Mouse (Mus musculus) heart, postnatal 0 days (tissue): ENCODE measurements at regions not wholly inside any gene's neighbourhood (a gene's known extent, or its start where the extent isn't known, plus 50 kb on each side); places are given as distances from the start of the nearest gene placed in this dataset.
"Not testable (repeated sequence)": the region's sequence is repeated elsewhere in the genome, so short reads cannot be mapped to it uniquely, and the experiment has no call there.

Source experiments
- ATAC-seq: fragments of 200-750 bp; cut with Nextera tagmentation; 2 replicates; pipeline ENCODE4 v1.8.0; 2017; ENCODE audit warnings: low read depth, moderate number of reproducible peaks, moderate library complexity; ENCODE audit not compliant: insufficient read depth
- DNase-seq: peaks from one replicate; pipeline ENCODE4 v3.0.0-alpha.2; 2016; ENCODE audit warnings: low spot score
- H3K27ac ChIP-seq: fragments of 300-500 bp; sonication (generic); 2 replicates; pipeline ENCODE4 v1.5.1; 2014; ENCODE audit warnings: low read depth, mild to moderate bottlenecking
- H3K27me3 ChIP-seq: fragments of 300-500 bp; sonication (generic); 2 replicates; pipeline ENCODE4 v1.6.1; 2014; ENCODE audit warnings: low read length, mixed read lengths; ENCODE audit not compliant: control insufficient read depth, insufficient read depth
- H3K36me3 ChIP-seq: fragments of 300-500 bp; sonication (generic); replicated peaks from 2 replicates; pipeline ENCODE4 v1.6.1; 2014; ENCODE audit warnings: low read length, mixed read lengths; ENCODE audit not compliant: control insufficient read depth, insufficient read depth
- H3K4me1 ChIP-seq: fragments of 300-500 bp; sonication (generic); 2 replicates; pipeline ENCODE4 v1.6.1; 2014; ENCODE audit warnings: antibody characterized with exemption; ENCODE audit not compliant: control insufficient read depth, insufficient read depth
- H3K4me2 ChIP-seq: fragments of 300-500 bp; sonication (generic); 2 replicates; pipeline ENCODE4 v1.6.1; 2014; ENCODE audit warnings: low read depth, mild to moderate bottlenecking, low read length, moderate library complexity
- H3K4me3 ChIP-seq: fragments of 300-500 bp; sonication (generic); 2 replicates; pipeline ENCODE4 v1.5.1; 2014; ENCODE audit warnings: low read depth, low read length
- H3K9ac ChIP-seq: fragments of 300-500 bp; sonication (generic); replicated peaks from 2 replicates; pipeline ENCODE4 v1.6.1; 2014; ENCODE audit warnings: low read depth, low read length, mixed read lengths
- H3K9me3 ChIP-seq: fragments of 300-500 bp; sonication (generic); replicated peaks from 2 replicates; pipeline ENCODE4 v1.6.1; 2016; ENCODE audit warnings: low read length; ENCODE audit not compliant: control insufficient read depth
- CTCF ChIP-seq: IDR thresholded peaks from 2 replicates; pipeline ENCODE4 v1.5.1; 2016; ENCODE audit warnings: antibody characterized with exemption, control low read depth, low read depth
- EP300 ChIP-seq: IDR thresholded peaks from 2 replicates; pipeline ENCODE4 v1.6.1; 2016; ENCODE audit warnings: antibody characterized with exemption, low read depth
- WGBS: fragments of 180-500 bp; shearing (Covaris S2); extraction: QIAGEN DNeasy Blood & Tissue Kit; methylation state at CpG from one replicate; pipeline ENCODE4 v1.1.7; 2014; 5-methylcytosine and 5-hydroxymethylcytosine counted together

DNA sequence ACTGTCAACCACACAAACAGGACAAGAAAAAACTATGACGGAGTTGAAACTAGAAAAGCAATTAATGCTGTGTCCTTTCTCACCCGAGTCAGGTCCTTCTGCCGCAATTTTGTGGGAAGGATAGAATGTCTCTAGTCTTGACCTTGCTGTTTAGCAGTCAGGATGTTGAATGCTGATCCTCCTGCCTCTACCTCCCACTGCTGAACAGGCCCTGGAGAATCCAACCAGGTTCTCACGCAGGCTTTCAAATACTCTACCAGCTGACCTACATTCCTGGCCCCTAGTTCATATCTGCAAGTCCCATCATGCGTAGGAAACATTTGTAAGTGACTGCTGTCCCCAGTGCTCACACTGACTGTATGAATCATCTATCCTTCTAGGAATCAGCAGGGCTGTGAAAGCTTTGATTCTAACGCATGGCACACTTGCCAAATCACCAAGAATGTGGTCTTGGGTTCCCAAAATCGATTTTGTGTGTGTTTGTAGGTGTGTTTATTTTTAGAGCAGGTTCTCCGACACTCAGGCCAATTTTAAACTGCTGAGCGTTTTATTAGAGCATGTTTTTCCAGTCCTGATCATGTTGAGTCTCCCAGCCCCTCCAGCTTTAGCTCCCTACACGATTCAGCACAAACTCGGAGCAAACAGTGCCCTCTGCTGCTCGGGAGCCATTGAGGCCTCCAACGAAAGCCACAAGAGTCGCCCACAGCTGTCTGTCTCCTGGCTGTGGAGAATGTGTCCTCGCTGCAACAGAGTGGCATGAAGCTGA is 545.4 kb downstream of the Zfp704 start:
- H3K9ac ChIP-seq: no peak overlapping the region
- no peaks in the 10 kb centered on the region for H3K4me1 ChIP-seq
- peak; percentile 60 for TF ChIP-seq CTCF
- no peak for TF ChIP-seq EP300
- ATAC-seq (no peak), DNase-seq (peak; percentile 42)
- WGBS: 36% methylated on average over 15 of the region's 15 CpGs
- H3K36me3 ChIP-seq: no peaks in the 10 kb centered on the region
- H3K4me3 ChIP-seq: no peak overlapping the region
- no peaks in the 10 kb centered on the region for H3K9me3 ChIP-seq
- no peaks in the 10 kb centered on the region for H3K27me3 ChIP-seq
- no peak overlapping the region for H3K4me2 ChIP-seq
- H3K27ac ChIP-seq: no peak overlapping the region

- Histone ChIP-seq H3K4me2 (no peak overlapping the region), H3K27ac (no peak overlapping the region), H3K4me1 (no peaks in the 10 kb centered on the region), H3K4me3 (no peak overlapping the region), H3K36me3 (no peaks in the 10 kb centered on the region), H3K9ac (no peak overlapping the region), H3K9me3 (no peaks in the 10 kb centered on the region), H3K27me3 (no peaks in the 10 kb centered on the region)
- ATAC-seq (no peak), DNase-seq (no peak)
- TF ChIP-seq CTCF (no peak), EP300 (no peak)
- 88% methylated on average over 5 of the region's 5 CpGs for WGBS
Observed at GRCm38 (mm10) chr3:9063662-9064061, 546.2 kb downstream of the Zfp704 start.

DNA sequence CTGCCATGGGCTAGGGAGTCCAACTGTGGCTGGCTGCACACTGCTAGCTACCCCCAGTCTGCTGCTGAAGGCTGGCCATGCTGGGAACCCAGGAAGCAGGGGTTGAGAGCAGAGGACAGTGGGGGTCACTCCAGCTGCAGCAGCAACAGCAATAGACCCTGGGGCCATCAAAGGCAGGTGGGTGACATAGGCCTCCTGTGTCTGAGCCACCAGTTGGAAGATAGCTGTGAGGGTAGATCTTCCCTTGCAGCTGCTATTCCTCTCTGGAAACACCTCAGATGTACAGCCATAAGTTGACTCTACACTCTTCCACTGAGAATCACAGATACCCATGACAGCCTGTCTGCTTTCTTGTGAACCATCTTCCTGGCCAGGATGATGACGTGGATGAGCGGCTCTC is 548.5 kb downstream of the Zfp704 start:
- DNase-seq (no peak), ATAC-seq (no peak)
- no peaks in the 10 kb centered on the region for H3K27me3 ChIP-seq
- 90% methylated on average over 2 of the region's 2 CpGs for WGBS
- H3K4me2 ChIP-seq: no peak overlapping the region
- H3K36me3 ChIP-seq: no peaks in the 10 kb centered on the region
- H3K4me3 ChIP-seq: no peak overlapping the region
- TF ChIP-seq EP300 (no peak), CTCF (no peak)
- H3K4me1 ChIP-seq: no peaks in the 10 kb centered on the region
- no peak overlapping the region for H3K27ac ChIP-seq
- H3K9ac ChIP-seq: no peak overlapping the region
- H3K9me3 ChIP-seq: no peaks in the 10 kb centered on the region

DNA sequence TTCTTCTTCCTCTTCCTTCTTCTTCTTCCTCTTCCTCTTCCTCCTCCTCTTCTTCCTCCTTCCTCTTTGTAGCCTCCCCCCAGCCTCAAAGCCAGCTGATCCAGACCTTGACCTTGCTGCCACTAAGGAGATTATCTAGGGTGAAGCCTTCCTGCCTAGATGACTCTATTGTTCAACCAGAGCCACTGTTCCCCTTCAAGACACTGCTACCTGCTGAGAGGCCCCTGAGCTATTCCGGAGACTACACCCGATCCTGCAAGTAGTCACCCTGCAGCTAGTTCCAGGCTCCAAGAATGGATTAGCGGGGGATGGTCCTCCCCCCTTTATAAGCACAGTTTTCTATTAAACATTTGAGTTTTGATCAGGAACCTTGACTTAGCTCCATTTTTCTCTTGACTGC is 552.2 kb downstream of the Zfp704 start:
- not testable (repeated sequence) for H3K4me1 ChIP-seq, H3K4me3 ChIP-seq, ATAC-seq, H3K9ac ChIP-seq, H3K36me3 ChIP-seq, H3K4me2 ChIP-seq, H3K9me3 ChIP-seq, DNase-seq, H3K27ac ChIP-seq, H3K27me3 ChIP-seq
- 58% methylated on average over 3 of the region's 3 CpGs for WGBS

DNA sequence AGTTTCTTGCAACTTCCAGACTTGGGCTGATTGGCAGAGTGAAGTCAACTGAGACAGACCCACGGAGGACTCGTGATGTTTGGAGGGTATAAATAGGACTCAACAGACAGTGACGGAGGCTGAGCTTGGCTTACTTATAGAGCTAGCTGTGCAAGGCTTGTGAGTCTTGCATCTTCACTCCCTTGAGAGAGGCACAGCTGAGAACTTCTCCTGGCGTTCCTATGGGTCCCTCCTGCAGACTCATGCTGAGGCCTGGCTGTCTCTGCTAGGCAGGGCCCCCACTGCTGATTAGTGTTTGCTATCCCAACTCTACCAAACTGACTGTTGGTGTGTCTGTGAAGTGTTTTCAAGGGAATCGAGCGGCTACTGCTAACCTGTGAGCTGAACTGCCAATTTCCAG is 553.0 kb downstream of the Zfp704 start:
- DNase-seq (no peak), ATAC-seq (no peak)
- no peaks in the 10 kb centered on the region for H3K27me3 ChIP-seq
- WGBS: 64% methylated on average over 6 of the region's 6 CpGs
- no peak overlapping the region for H3K27ac ChIP-seq
- no peak overlapping the region for H3K4me3 ChIP-seq
- TF ChIP-seq CTCF: no peak
- no peak for TF ChIP-seq EP300
- H3K4me2 ChIP-seq: no peak overlapping the region
- H3K9ac ChIP-seq: no peak overlapping the region
- H3K36me3 ChIP-seq: no peaks in the 10 kb centered on the region
- H3K4me1 ChIP-seq: no peaks in the 10 kb centered on the region
- H3K9me3 ChIP-seq: no peaks in the 10 kb centered on the region

DNA sequence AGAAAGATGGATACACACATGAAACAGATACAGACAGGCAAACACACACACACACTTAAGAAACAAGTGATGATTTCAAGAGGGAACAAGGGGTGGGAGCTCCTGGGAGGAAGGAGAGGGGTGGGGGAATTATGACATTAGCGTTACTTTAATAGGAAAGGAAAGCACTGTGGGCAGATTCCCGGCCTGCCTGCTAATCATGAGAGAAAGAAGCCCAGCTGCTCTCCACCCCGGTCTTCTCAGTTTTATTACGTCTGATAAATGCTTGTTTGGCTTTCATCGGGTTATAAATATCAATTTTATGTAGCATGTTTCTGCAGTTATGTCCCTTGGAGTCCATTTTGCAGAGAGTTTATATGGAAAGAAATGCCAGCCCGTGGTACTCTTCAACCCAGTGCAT is 554.1 kb downstream of the Zfp704 start:
- Histone ChIP-seq H3K4me2 (no peak overlapping the region), H3K4me3 (no peak overlapping the region), H3K4me1 (no peaks in the 10 kb centered on the region), H3K9ac (no peak overlapping the region), H3K27ac (no peak overlapping the region), H3K27me3 (no peaks in the 10 kb centered on the region), H3K9me3 (no peaks in the 10 kb centered on the region), H3K36me3 (no peaks in the 10 kb centered on the region)
- ATAC-seq (no peak), DNase-seq (no peak)
- 62% methylated on average over 6 of the region's 6 CpGs for WGBS
- no peak for TF ChIP-seq CTCF
- no peak for TF ChIP-seq EP300
